Mouse (Mus musculus) liver, embryonic 11.5 days (tissue): ENCODE results near the gene Pola2. TPM values are rescaled to one million over a fixed set of nuclear protein-coding genes. Genes with fewer than 3 reads are reported as not detected.

ENCODE experiments used
- ATAC-seq: fragments of 200-750 bp; cut with Nextera tagmentation; replicated peaks from 2 replicates; pipeline ENCODE4 v1.8.0; 2017; ENCODE audit warnings: moderate number of reproducible peaks, mild to moderate bottlenecking, moderate TSS enrichment, moderate library complexity; ENCODE audit not compliant: low FRiP score
- DNase-seq: peaks from one replicate; pipeline ENCODE4 v3.0.0-alpha.2; 2017; ENCODE audit warnings: low spot score
- H3K27ac ChIP-seq: fragments of 300-500 bp; sonication (generic); 2 replicates; pipeline ENCODE4 v1.5.1; 2014; ENCODE audit warnings: mild to moderate bottlenecking, low read depth, low read length, control low read depth
- H3K27me3 ChIP-seq: fragments of 300-500 bp; sonication (generic); replicated peaks from 2 replicates; pipeline ENCODE4 v1.6.1; 2014; ENCODE audit warnings: low read length, mixed read lengths; ENCODE audit not compliant: control insufficient read depth, insufficient read depth
- H3K36me3 ChIP-seq: fragments of 300-500 bp; sonication (generic); 2 replicates; pipeline ENCODE4 v1.6.1; 2014; ENCODE audit warnings: mild to moderate bottlenecking, low read length, moderate library complexity, mixed read lengths; ENCODE audit not compliant: control insufficient read depth, insufficient read depth
- H3K4me1 ChIP-seq: fragments of 300-500 bp; sonication (generic); replicated peaks from 2 replicates; pipeline ENCODE4 v1.6.1; 2014; ENCODE audit warnings: low read length, mixed read lengths; ENCODE audit not compliant: control insufficient read depth, insufficient read depth
- H3K4me2 ChIP-seq: fragments of 300-500 bp; sonication (generic); 2 replicates; pipeline ENCODE4 v1.6.1; 2014; ENCODE audit warnings: mild to moderate bottlenecking, control low read depth, moderate library complexity
- H3K4me3 ChIP-seq: fragments of 300-500 bp; sonication (generic); 2 replicates; pipeline ENCODE4 v1.5.1; 2014; ENCODE audit warnings: low read depth, low read length, control low read depth
- H3K9ac ChIP-seq: fragments of 300-500 bp; sonication (generic); 2 replicates; pipeline ENCODE4 v1.6.1; 2014; ENCODE audit warnings: low read depth, low read length, control low read depth
- H3K9me3 ChIP-seq: fragments of 300-500 bp; sonication (generic); 2 replicates; pipeline ENCODE4 v1.6.1; 2016; ENCODE audit warnings: low read length, inconsistent platforms, mixed read lengths; ENCODE audit not compliant: control insufficient read depth
- WGBS: fragments of 180-500 bp; shearing (Covaris S2); extraction: QIAGEN DNeasy Blood & Tissue Kit; methylation state at CpG from one replicate; pipeline ENCODE4 v1.1.7; 2014; 5-methylcytosine and 5-hydroxymethylcytosine counted together
- polyA plus RNA-seq: library from polyadenylated mRNA; unstranded; fragments of >200 nt; fragmentation: Nextera tagmentation; extraction: Ambion mirVana; gene quantifications from 2 replicates; pipeline ENCODE4 v1.2.1, GENCODE M21; 2014

Pola2 gene
- polyA plus RNA-seq, 1 experiment from 2014 or later, result 131 TPM

DNA sequence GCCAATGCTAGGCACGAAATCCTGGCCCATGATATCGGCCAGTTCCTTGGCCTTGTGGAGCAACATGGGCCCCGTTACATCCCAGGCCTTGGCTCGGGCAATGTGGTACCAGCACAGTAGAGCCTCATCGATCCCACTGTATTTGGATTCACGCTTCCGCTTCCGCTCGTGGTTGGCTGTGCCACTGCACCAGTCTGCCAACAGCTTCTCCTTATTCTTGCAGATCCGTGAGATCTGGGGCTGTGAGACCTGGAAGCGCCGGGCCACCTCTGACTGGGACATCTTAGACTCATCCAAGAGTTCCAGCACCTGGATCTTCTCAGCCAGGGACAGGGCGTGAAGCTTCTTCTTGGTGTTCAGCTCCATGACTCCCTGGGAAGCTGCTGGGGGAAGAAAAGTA, 71.3 kb downstream of the Pola2 start:
- no peak overlapping the region for H3K27ac ChIP-seq
- no peak for DNase-seq
- ATAC-seq, result no peak
- H3K4me3 ChIP-seq, result peak overlapping the region; percentile 66; the same call in 1 of the 2 replicates
- H3K9ac ChIP-seq, result no peak overlapping the region
- H3K4me1 ChIP-seq, result peaks cover 8% of the 10 kb centered on the region
- no peaks in the 10 kb centered on the region for H3K9me3 ChIP-seq
- peaks cover 17% of the 10 kb centered on the region for H3K36me3 ChIP-seq
- peak overlapping the region; percentile 92 for H3K4me2 ChIP-seq
- H3K27me3 ChIP-seq, result no peaks in the 10 kb centered on the region
- 89% methylated on average over 13 of the region's 13 CpGs for whole genome bisulfite sequencing

DNA sequence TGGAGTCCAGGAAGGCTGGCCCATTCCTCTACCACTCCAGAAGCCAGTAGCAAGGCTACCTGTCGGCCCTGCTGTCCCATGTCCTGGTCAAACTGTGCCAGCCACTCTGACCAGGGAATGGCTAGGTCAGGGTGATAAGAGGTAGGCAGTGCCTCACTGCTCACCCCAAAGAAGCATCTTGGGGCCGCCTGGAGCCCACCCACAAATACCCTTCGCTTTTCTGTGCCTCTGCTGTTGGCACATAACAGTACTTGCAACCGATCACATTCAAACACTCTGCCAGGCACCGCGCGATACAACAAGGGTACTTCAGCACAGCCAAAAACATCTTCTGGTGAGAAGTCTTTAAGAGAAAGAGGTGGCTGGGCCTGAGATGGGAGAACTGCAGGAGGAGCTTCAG, 71.7 kb downstream of the Pola2 start:
- Histone ChIP-seq H3K9me3 (no peaks in the 10 kb centered on the region), H3K4me3 (no peak overlapping the region), H3K27me3 (no peaks in the 10 kb centered on the region), H3K4me1 (peaks cover 9% of the 10 kb centered on the region), H3K27ac (no peak overlapping the region), H3K36me3 (peaks cover 16% of the 10 kb centered on the region), H3K9ac (no peak overlapping the region), H3K4me2 (no peak overlapping the region; the same call in 1 of the 2 replicates)
- WGBS, result 93% methylated on average over 7 of the region's 7 CpGs
- DNase-seq (no peak), ATAC-seq (no peak)

DNA sequence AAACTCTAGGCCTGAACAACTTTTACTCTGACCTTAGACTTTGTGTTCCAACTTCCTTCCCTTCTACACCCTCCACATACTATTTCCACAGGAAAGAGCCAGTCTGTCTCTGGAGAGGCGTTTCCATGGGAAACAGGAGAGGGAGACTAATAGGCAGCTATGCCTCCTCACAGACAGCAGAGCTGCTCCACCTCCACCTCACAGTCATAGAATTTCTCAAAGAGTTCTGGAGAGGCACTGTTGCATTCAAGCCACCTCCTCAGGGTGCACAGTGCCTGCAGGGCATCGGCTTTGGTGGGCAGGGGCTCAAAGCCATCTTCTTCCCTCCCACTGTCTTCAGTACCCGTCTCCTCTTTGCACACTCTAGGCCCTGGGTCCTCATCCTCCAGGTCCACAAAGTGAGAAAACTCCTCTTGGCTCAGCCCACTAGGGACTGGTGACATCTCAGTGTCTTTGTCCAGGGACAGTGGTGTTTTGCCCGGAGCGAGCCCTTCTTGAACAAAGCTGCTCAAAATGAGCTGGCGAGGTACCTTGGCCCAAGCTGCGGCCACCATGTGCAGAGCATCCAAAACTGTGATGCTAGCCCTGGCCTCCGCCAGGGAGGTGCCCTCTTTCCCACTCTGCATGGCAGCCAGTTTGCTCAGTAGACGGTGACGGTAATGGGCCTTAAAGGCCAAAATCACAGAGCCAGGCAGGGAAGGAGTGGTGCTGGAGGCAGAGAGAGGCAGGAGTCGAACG, 72.3 kb downstream of the Pola2 start:
- peaks cover 12% of the 10 kb centered on the region for H3K4me1 ChIP-seq
- H3K9me3 ChIP-seq, result no peaks in the 10 kb centered on the region
- no peak overlapping the region for H3K4me3 ChIP-seq
- no peak overlapping the region for H3K27ac ChIP-seq
- no peaks in the 10 kb centered on the region for H3K27me3 ChIP-seq
- ATAC-seq, result no peak
- H3K9ac ChIP-seq, result no peak overlapping the region
- DNase-seq, result no peak
- WGBS, result 92% methylated on average over 12 of the region's 12 CpGs
- no peak overlapping the region for H3K4me2 ChIP-seq
- peaks cover 12% of the 10 kb centered on the region for H3K36me3 ChIP-seq

Other genes with a start within 250 kb of the Pola2 start
- gene Ehbp1l1, start 237.9 kb downstream of the Pola2 start, polyA plus RNA-seq, result 64.9 and 67.1 TPM in 2 replicates
- 47.5 and 49.8 TPM in 2 replicates for gene Fam89b, start 234.5 kb downstream of the Pola2 start, polyA plus RNA-seq
- 4.1 and 4.6 TPM in 2 replicates for gene Ltbp3, start 223.3 kb downstream of the Pola2 start, polyA plus RNA-seq
- gene Scyl1, start 192.8 kb downstream of the Pola2 start, polyA plus RNA-seq, result 57.1 and 58.6 TPM in 2 replicates
- 26.8 and 27.9 TPM in 2 replicates for gene Frmd8, start 88.9 kb downstream of the Pola2 start, polyA plus RNA-seq
- gene Slc25a45, start 86.4 kb downstream of the Pola2 start, polyA plus RNA-seq, result 7.5 and 8.2 TPM in 2 replicates
- 3.9 and 4.2 TPM in 2 replicates for gene Tigd3, start 70.1 kb downstream of the Pola2 start, polyA plus RNA-seq
- gene Dpf2, start 51.2 kb downstream of the Pola2 start, polyA plus RNA-seq, result 119 and 127 TPM in 2 replicates
- 5.1 TPM in 2 replicates for gene Cdc42ep2, start 39.4 kb downstream of the Pola2 start, polyA plus RNA-seq
- gene Slc22a20, start 21.9 kb upstream of the Pola2 start, polyA plus RNA-seq, result not detected in 2 replicates
- 25.2 and 25.8 TPM in 2 replicates for gene Capn1, start 51.7 kb upstream of the Pola2 start, polyA plus RNA-seq
- gene Syvn1, start 82.4 kb upstream of the Pola2 start, polyA plus RNA-seq, result 30.7 and 33.7 TPM in 2 replicates
- gene Mrpl49, start 93.6 kb upstream of the Pola2 start, polyA plus RNA-seq, result 84.5 and 93.9 TPM in 2 replicates
- gene Fau, start 93.6 kb upstream of the Pola2 start, polyA plus RNA-seq, result 1,022 and 1,135 TPM in 2 replicates
- 38.7 and 42.3 TPM in 2 replicates for gene Znhit2, start 97.0 kb upstream of the Pola2 start, polyA plus RNA-seq
- gene Tm7sf2, start 104.2 kb upstream of the Pola2 start, polyA plus RNA-seq, result 28.6 and 30.8 TPM in 2 replicates
- gene Vps51, start 113.0 kb upstream of the Pola2 start, polyA plus RNA-seq, result 54.8 and 57.1 TPM in 2 replicates
- not detected in 2 replicates for gene Tmem262, start 115.8 kb upstream of the Pola2 start, polyA plus RNA-seq
- 0.75 and 2.2 TPM in 2 replicates for gene Gm28374, start 118.1 kb upstream of the Pola2 start, polyA plus RNA-seq
- 50.4 and 52.3 TPM in 2 replicates for gene Zfpl1, start 120.8 kb upstream of the Pola2 start, polyA plus RNA-seq
- gene Cdca5, start 120.8 kb upstream of the Pola2 start, polyA plus RNA-seq, result 50.8 and 55.3 TPM in 2 replicates
- 0.43 and 0.51 TPM in 2 replicates for gene AC131692.1, start 130.2 kb upstream of the Pola2 start, polyA plus RNA-seq
- gene Naaladl1, start 141.6 kb upstream of the Pola2 start, polyA plus RNA-seq, result 2.0 and 2.4 TPM in 2 replicates
- gene Sac3d1, start 154.4 kb upstream of the Pola2 start, polyA plus RNA-seq, result 56.1 and 60.8 TPM in 2 replicates
- gene Snx15, start 164.1 kb upstream of the Pola2 start, polyA plus RNA-seq, result 34.6 and 35.1 TPM in 2 replicates
- gene Batf2, start 176.8 kb upstream of the Pola2 start, polyA plus RNA-seq, result 0.15 TPM in 1 of 2 replicates, not detected in the other
- 70.6 and 73.4 TPM in 2 replicates for gene Arl2, start 177.3 kb upstream of the Pola2 start, polyA plus RNA-seq
- not detected in 2 replicates for gene Majin, start 220.2 kb upstream of the Pola2 start, polyA plus RNA-seq